Mouse (Mus musculus) thymus, postnatal 36 days (tissue): ENCODE results near the gene D630036H23Rik.
"Not testable (repeated sequence)": the region's sequence is repeated elsewhere in the genome, so short reads cannot be mapped to it uniquely, and the experiment has no call there.

ENCODE experiments used
- DNase-seq, 2 experiments: peaks; one replicate each; pipeline ENCODE4 v3.0.0; 2022; ENCODE audit warnings: mixed read lengths in 2 of 2

D630036H23Rik gene

GRCm38 (mm10) chr12:36381441-36382340 lies at the start of gene D630036H23Rik, which contains the start of gene Ispd:
Gene D630036H23Rik (minus strand): TSS chr12:36382181.
Gene Ispd (plus strand): TSS chr12:36381450.
- DNase-seq = peak; percentile 77 to 79

- no peak for DNase-seq
Measured at GRCm38 (mm10) chr12:36426163-36427045, 44.4 kb upstream of the D630036H23Rik start.

- DNase-seq = no peak
Measured at GRCm38 (mm10) chr12:36425258-36425657, 43.3 kb upstream of the D630036H23Rik start.

- no peak for DNase-seq
Measured at GRCm38 (mm10) chr12:36423677-36424076, 41.7 kb upstream of the D630036H23Rik start.

- DNase-seq = no peak
Measured at GRCm38 (mm10) chr12:36395115-36395514, 13.1 kb upstream of the D630036H23Rik start.

GRCm38 (mm10) chr12:36386991-36387390 lies 5.0 kb upstream of the D630036H23Rik start:
- no peak for DNase-seq

- no peak for DNase-seq
Measured at GRCm38 (mm10) chr12:36385386-36385785, 3.4 kb upstream of the D630036H23Rik start.

GRCm38 (mm10) chr12:36380806-36381205 lies 1.2 kb downstream of the D630036H23Rik start:
- DNase-seq = no peak

- no peak for DNase-seq
Measured at GRCm38 (mm10) chr12:36380254-36380653, 1.7 kb downstream of the D630036H23Rik start.

GRCm38 (mm10) chr12:36376391-36376790 lies 5.6 kb downstream of the D630036H23Rik start:
- DNase-seq = not testable (repeated sequence)

- no peak for DNase-seq
Measured at GRCm38 (mm10) chr12:36373237-36373998, 8.6 kb downstream of the D630036H23Rik start.

GRCm38 (mm10) chr12:36364013-36364412 lies 18.0 kb downstream of the D630036H23Rik start:
- DNase-seq = no peak

- DNase-seq = no peak
Measured at GRCm38 (mm10) chr12:36360693-36361092, 21.3 kb downstream of the D630036H23Rik start.

GRCm38 (mm10) chr12:36360064-36360463 lies 21.9 kb downstream of the D630036H23Rik start:
- DNase-seq = no peak

- DNase-seq = no peak
Measured at GRCm38 (mm10) chr12:36344131-36344530, 37.9 kb downstream of the D630036H23Rik start.

- no peak for DNase-seq
Measured at GRCm38 (mm10) chr12:36333837-36334281, 48.1 kb downstream of the D630036H23Rik start.

GRCm38 (mm10) chr12:36332676-36333075 lies 49.3 kb downstream of the D630036H23Rik start:
- DNase-seq = no peak
